Mouse (Mus musculus): Measurements from ENCODE around the gene Als2. TPM values are rescaled to one million over a fixed set of nuclear protein-coding genes. Genes with fewer than 3 reads are reported as not detected.
A peak's percentile ranks its signal among the peaks of the same experiment; 100 is the strongest.

Gene Als2
- polyA plus RNA-seq, 1 experiment, result not detected

- WGBS, result 4% methylated on average over 16 of the region's 18 CpGs
Measured at GRCm38 (mm10) chr1:59253301-59253909, 16.4 kb upstream of the Als2 start.

GRCm38 (mm10) chr1:59252762-59253161, 15.7 kb upstream of the Als2 start:
- no peak overlapping the region for H3K27ac ChIP-seq (ENCODE audit: insufficient read depth, low read depth, low read length)
- TF ChIP-seq CTCF (IDR thresholded peaks at IDR 0.05; ENCODE audit: insufficient read depth, low read depth, low read length) (no peak), POLR2A (IDR thresholded peaks at IDR 0.05; ENCODE audit: insufficient read depth, low read depth, low read length) (no peak)
- H3K4me3 ChIP-seq (ENCODE audit: insufficient read depth, low read depth, low read length), result no peak overlapping the region
- 12% methylated on average over 5 of the region's 7 CpGs for WGBS
- H3K4me1 ChIP-seq (ENCODE audit: control insufficient read depth, insufficient read depth, low read length), result peaks cover 7% of the 10 kb centered on the region

More at GRCm38 (mm10) chr1:59253301-59253909, 16.4 kb upstream of the Als2 start:
- Histone ChIP-seq H3K4me3 (ENCODE audit: insufficient read depth, low read depth, low read length) (no peak overlapping the region), H3K4me1 (ENCODE audit: control insufficient read depth, insufficient read depth, low read length) (peaks cover 7% of the 10 kb centered on the region), H3K27ac (ENCODE audit: insufficient read depth, low read depth, low read length) (no peak overlapping the region)
- TF ChIP-seq POLR2A (IDR thresholded peaks at IDR 0.05; ENCODE audit: insufficient read depth, low read depth, low read length) (no peak), CTCF (IDR thresholded peaks at IDR 0.05; ENCODE audit: insufficient read depth, low read depth, low read length) (no peak)

- TF ChIP-seq CTCF (IDR thresholded peaks at IDR 0.05; ENCODE audit: insufficient read depth, low read depth, low read length), result no peak
- no peak for TF ChIP-seq POLR2A (IDR thresholded peaks at IDR 0.05; ENCODE audit: insufficient read depth, low read depth, low read length)
- Histone ChIP-seq H3K4me3 (ENCODE audit: insufficient read depth, low read depth, low read length) (no peak overlapping the region), H3K4me1 (ENCODE audit: control insufficient read depth, insufficient read depth, low read length) (no peaks in the 10 kb centered on the region), H3K27ac (ENCODE audit: insufficient read depth, low read depth, low read length) (no peak overlapping the region)
- 7% methylated on average over 9 of the region's 9 CpGs for WGBS
Measured at GRCm38 (mm10) chr1:59247602-59248001, 10.6 kb upstream of the Als2 start.

GRCm38 (mm10) chr1:59243770-59244169, 6.7 kb upstream of the Als2 start:
- 70% methylated on average over 2 of the region's 2 CpGs for WGBS
- no peak for TF ChIP-seq POLR2A (IDR thresholded peaks at IDR 0.05; ENCODE audit: insufficient read depth, low read depth, low read length)
- no peak for TF ChIP-seq CTCF (IDR thresholded peaks at IDR 0.05; ENCODE audit: insufficient read depth, low read depth, low read length)
- Histone ChIP-seq H3K4me1 (ENCODE audit: control insufficient read depth, insufficient read depth, low read length) (no peaks in the 10 kb centered on the region), H3K27ac (ENCODE audit: insufficient read depth, low read depth, low read length) (no peak overlapping the region), H3K4me3 (ENCODE audit: insufficient read depth, low read depth, low read length) (no peak overlapping the region)

GRCm38 (mm10) chr1:59237614-59238211, 682 bp upstream of the Als2 start:
- 1% methylated on average over 19 of the region's 19 CpGs for WGBS
- no peak for TF ChIP-seq POLR2A (IDR thresholded peaks at IDR 0.05; ENCODE audit: insufficient read depth, low read depth, low read length)
- TF ChIP-seq CTCF (IDR thresholded peaks at IDR 0.05; ENCODE audit: insufficient read depth, low read depth, low read length), result no peak
- Histone ChIP-seq H3K4me1 (ENCODE audit: control insufficient read depth, insufficient read depth, low read length) (no peaks in the 10 kb centered on the region), H3K27ac (ENCODE audit: insufficient read depth, low read depth, low read length) (no peak overlapping the region), H3K4me3 (ENCODE audit: insufficient read depth, low read depth, low read length) (peak overlapping the region; percentile 82)

- 42% methylated on average over 4 of the region's 4 CpGs for WGBS
- TF ChIP-seq POLR2A (IDR thresholded peaks at IDR 0.05; ENCODE audit: insufficient read depth, low read depth, low read length) (no peak), CTCF (IDR thresholded peaks at IDR 0.05; ENCODE audit: insufficient read depth, low read depth, low read length) (no peak)
- Histone ChIP-seq H3K27ac (ENCODE audit: insufficient read depth, low read depth, low read length) (no peak overlapping the region), H3K4me3 (ENCODE audit: insufficient read depth, low read depth, low read length) (no peak overlapping the region), H3K4me1 (ENCODE audit: control insufficient read depth, insufficient read depth, low read length) (no peaks in the 10 kb centered on the region)
Measured at GRCm38 (mm10) chr1:59229187-59229586, 7.8 kb downstream of the Als2 start.

- Histone ChIP-seq H3K27ac (ENCODE audit: insufficient read depth, low read depth, low read length) (no peak overlapping the region), H3K4me3 (ENCODE audit: insufficient read depth, low read depth, low read length) (no peak overlapping the region), H3K4me1 (ENCODE audit: control insufficient read depth, insufficient read depth, low read length) (no peaks in the 10 kb centered on the region)
- WGBS, result 93% methylated on average over 7 of the region's 7 CpGs
- no peak for TF ChIP-seq CTCF (IDR thresholded peaks at IDR 0.05; ENCODE audit: insufficient read depth, low read depth, low read length)
- TF ChIP-seq POLR2A (IDR thresholded peaks at IDR 0.05; ENCODE audit: insufficient read depth, low read depth, low read length), result no peak
Measured at GRCm38 (mm10) chr1:59228552-59228951, 8.5 kb downstream of the Als2 start.

GRCm38 (mm10) chr1:59222101-59222825, 14.8 kb downstream of the Als2 start:
- H3K27ac ChIP-seq (ENCODE audit: insufficient read depth, low read depth, low read length), result no peak overlapping the region
- no peak overlapping the region for H3K4me3 ChIP-seq (ENCODE audit: insufficient read depth, low read depth, low read length)
- WGBS, result 96% methylated on average over 7 of the region's 7 CpGs
- no peaks in the 10 kb centered on the region for H3K4me1 ChIP-seq (ENCODE audit: control insufficient read depth, insufficient read depth, low read length)
- TF ChIP-seq POLR2A (IDR thresholded peaks at IDR 0.05; ENCODE audit: insufficient read depth, low read depth, low read length) (no peak), CTCF (IDR thresholded peaks at IDR 0.05; ENCODE audit: insufficient read depth, low read depth, low read length) (no peak)

GRCm38 (mm10) chr1:59221591-59221990, 15.4 kb downstream of the Als2 start:
- no peak overlapping the region for H3K27ac ChIP-seq (ENCODE audit: insufficient read depth, low read depth, low read length)
- 95% methylated on average over 2 of the region's 2 CpGs for WGBS
- TF ChIP-seq POLR2A (IDR thresholded peaks at IDR 0.05; ENCODE audit: insufficient read depth, low read depth, low read length) (no peak), CTCF (IDR thresholded peaks at IDR 0.05; ENCODE audit: insufficient read depth, low read depth, low read length) (no peak)
- H3K4me3 ChIP-seq (ENCODE audit: insufficient read depth, low read depth, low read length), result no peak overlapping the region
- H3K4me1 ChIP-seq (ENCODE audit: control insufficient read depth, insufficient read depth, low read length), result no peaks in the 10 kb centered on the region

All from olfactory bulb, adult 2 months (tissue).